Mouse (Mus musculus) left cerebral cortex, postnatal 10 days (tissue): ENCODE data around the gene Col6a2. TPM values are rescaled to one million over a fixed set of nuclear protein-coding genes. Genes with fewer than 3 reads are reported as not detected.

ENCODE experiments used
- DNase-seq, 2 experiments: peaks; one replicate each; pipeline ENCODE4 v3.0.0; 2021 to 2022; ENCODE audit warnings: low spot score in 2 of 2, mixed read lengths in 1 of 2; ENCODE audit errors: extremely low spot score in 1 of 2
- intact Hi-C: fragments of 180-260 bp; cut with DNase I; formaldehyde crosslinking; loops from one replicate; pipeline ENCODE4 v1.15.1; 2025
- total RNA-seq, 2 experiments: library from RNA; stranded (reverse); gene quantifications; 2 replicates each; pipeline ENCODE4 v1.2.3; 2021

The Col6a2 gene
- total RNA-seq, 2 experiments from 2014 or later = 15.6 to 18.8 TPM

DNA sequence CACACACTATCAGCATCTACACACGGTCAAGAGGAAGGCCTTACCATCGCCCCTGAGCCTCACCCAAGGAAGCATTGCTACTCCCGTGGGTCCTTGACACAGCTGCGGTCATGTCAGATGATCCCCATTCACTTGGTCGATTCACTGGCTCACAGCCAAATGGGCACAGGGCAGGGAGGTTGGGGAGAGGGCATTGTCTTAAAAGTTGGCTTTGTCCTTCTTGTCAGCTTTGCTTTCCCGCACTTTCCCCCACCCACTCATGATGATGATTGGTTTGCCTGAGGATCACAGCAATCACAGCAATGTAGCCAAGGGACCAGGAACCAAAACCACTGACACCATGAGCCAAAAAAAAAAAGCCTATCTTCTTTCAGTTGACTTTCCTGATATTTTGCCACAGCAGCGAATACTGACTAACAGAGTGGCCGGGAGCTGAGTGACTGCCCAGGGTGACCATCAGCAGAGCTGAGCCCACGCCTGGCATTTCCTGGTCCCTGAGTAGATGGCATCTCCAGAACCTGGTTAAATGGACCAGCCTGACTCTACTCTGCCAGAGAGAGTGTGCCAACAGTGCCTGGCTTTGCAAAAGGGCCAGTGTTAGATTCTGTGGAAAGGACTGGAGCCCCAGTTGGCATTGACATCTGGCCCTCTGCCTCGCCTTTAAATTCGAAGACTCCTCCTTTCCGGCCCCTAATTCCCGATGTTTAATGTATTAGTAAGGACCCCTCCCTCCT, 18.6 kb upstream of the Col6a2 start:
- DNase-seq = no peak
- intact Hi-C loops = no loop called here

DNA sequence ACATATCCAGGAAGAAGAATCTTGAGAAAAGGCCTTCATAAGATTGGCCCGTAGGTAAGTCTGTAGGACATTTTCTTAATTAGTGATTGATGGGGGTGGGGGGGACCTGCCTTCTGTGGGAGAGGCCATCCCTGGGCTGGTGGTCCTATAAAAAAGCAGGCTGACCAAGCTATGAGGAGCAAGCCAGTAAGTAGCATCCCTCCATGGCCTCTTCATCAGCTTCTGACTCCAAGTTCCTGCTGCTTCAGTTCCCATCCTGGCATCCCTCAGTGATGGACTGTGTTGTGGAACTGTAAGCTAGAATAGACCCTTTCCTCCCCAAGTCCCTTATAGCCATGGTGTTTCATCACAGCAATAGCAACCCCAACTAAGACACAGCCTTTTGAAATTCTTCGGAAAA, 16.5 kb upstream of the Col6a2 start:
- intact Hi-C loops = no loop called here

DNA sequence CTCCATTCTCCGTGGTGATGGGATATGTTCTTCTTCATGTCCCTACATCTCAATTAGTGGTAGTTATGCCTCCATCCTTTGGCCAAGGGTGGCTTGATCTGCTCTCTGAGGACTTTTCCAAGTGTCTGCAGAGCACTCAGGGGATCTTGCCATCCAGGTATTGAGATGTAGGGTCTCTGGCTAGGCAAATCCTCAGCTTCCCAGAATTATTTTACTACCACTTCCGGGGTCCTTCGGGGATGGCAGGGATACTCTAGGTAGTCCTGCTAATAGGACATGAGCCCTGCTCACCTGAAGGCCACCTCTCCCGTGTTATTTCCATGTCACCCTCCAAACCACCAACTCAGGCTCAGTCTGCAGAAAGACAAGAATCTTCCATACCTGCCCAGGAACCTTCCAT, 13.2 kb upstream of the Col6a2 start:
- intact Hi-C loops = no loop called here
- no peak for DNase-seq

More for the DNA sequence above, 16.5 kb upstream of the Col6a2 start:
- DNase-seq = no peak

DNA sequence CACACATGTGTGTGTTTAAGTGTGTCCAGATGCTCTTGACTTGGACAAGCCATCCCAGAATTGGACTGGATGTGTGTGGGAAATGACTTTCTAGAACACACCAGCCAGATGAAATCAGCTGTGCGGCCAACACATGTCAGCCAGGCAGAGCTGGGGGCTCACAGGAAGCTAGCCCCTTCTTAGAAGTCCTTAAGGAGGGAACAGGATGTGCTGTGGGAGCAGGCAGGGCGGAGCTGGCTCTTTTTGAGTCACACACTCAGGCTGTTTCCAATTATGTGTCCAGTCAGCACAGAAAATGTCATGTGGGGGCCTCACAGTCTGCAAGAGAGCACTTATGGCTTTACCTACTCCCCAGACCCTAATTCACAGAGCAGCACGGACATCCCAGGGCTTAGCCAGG, 12.6 kb upstream of the Col6a2 start:
- intact Hi-C loops = no loop called here
- DNase-seq = no peak

DNA sequence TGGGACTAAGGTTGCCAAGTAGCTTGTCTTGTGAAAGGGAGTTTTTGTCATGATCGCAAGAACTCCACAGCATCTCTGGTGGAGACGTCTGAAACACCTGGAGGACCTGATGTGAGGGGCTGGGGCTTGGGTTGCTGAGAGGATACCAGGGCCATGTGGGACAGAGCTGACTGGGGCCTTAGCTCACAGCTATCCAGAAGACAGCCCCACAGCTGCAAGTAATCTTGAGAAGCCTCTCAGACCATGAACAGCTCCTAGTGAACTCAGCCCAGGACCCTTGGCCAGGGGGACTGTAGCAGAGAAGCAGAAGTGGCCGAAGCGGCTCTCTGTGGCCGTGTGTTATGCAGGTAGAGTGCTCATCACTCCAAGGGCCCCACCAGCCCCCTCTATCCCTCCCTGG, 11.2 kb upstream of the Col6a2 start:
- DNase-seq = no peak
- intact Hi-C loops = no loop called here

DNA sequence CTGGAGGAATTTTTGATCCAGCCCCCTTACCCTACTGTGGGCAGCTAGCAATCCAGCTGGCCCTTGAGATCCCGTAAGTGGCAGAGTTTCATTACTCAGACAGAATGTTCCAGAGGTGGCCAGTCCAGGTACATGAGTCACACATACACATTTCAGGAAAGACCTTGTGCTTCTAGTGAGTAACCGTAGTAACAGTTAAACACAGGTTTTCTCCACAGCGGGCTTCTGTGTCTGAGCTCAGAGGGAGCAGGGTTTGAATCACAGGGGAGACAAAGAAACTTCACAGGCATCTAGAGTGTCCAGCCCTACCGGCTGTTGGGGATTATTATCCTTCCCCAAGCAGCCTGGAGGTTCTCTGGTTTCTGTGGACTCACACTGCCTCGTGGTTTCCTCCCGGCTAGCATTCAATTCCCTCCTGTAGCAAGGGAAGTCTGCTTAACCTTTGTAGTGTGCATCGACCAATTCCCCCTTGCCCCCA, 10.7 kb upstream of the Col6a2 start:
- no peak for DNase-seq
- intact Hi-C loops = no loop called here

DNA sequence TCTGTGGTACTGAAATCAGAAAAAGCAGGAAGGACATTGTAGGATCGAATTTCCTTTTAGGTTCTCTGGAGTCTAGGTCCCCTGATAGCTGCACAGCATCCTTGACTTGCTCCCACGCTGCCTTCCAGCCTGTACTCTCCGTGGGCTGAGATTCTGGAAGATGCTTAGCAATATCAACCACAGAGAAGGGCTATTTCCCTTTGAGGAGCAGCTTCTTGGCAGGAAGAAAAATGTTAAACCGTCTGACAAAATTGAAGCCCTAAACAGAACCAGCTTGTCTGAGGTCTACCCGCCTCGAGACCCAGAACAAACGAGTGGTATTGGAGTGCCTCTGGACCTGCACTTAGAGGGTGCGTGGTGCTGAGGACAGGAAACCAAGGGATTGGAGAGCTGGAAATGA, 9.2 kb upstream of the Col6a2 start:
- no peak for DNase-seq
- intact Hi-C loops = no loop called here

DNA sequence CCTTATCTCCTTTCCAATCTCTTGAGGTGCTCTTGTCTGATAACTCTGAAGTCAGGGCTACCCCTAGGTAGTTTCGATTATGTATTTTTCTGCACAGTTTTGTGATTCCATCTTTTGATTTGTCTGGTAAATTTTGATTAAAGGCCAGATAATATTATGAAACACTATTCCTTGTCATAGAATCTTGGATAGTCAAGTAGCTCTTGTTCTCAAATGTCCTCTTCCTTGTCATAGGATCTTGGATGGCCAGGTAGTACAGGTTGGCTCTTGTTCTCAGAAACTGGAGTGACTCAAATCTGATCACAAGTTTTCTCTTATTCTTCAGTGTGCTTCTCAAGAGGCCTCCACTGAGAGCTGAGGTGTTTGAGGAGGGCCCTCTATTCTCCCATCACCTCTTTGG, 7.2 kb upstream of the Col6a2 start:
- intact Hi-C loops = no loop called here

DNA sequence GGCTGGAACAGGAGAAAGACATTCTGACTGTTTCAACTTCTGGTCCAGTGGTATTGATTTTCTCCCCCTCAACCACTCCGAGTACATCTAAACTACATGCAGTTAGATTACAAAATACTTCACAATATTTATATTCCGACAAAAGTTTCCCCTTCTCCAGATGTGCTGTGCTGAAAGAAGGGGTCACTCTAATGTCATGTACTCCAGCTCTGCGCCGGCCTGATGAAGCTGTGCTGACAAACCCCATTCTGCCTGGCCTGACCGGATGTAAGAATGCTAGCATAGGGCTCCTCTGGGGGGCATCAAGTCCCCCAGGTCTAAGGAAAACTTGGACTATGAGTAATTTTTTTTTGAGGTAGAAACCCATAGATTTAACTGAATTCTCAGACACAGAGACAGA, 4.3 kb upstream of the Col6a2 start:
- DNase-seq = no peak
- intact Hi-C loops = no loop called here

More for the DNA sequence above, 7.2 kb upstream of the Col6a2 start:
- DNase-seq = no peak

DNA sequence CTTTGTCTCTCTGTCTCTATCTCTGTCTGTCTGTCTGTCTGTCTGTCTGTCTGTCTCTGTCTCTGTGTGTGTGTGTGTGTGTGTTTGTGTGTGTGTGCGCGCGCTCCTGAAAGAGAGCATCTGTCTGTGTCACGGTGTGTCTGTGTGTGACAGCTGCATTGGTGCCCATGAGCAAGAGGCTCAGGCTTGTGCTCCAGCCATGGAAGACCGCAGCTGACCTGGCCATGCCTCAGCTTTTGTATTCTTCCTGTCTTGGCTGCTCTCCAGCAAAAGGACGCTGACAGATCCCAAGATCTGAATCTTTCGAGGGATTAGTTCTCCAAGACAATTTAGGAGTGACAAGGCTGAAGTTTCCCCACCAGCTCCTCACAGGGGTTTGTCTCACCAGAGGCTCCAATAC, 1.5 kb upstream of the Col6a2 start:
- intact Hi-C loops = loop anchor here (5.0 kb wide), 1 partner anchor 102 kb away; the partner anchor contains the start of gene Col6a1
- no peak for DNase-seq

DNA sequence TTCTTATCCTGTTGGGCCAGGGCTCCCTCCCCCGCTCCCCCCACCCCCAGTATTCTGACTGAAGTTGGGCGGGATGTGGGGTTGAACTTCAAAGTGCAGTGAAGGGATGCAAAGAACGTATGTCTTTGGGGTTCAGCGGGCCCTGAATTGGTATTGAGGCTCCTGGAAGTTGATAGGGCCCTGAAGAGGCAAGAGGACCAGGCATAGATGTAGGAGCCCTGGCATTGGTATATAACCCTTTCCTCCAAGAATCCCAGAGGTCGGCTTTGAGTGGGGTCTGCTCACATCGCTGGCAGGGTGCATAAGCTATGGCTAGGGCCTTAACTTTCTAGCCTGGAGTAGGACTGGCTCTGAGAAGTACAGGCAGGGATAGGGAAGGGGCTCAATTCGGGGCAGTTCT, 304 bp upstream of the Col6a2 start:
- intact Hi-C loops = loop anchor here (5.0 kb wide), 1 partner anchor 104 kb away; the partner anchor contains the start of gene Col6a1

DNA sequence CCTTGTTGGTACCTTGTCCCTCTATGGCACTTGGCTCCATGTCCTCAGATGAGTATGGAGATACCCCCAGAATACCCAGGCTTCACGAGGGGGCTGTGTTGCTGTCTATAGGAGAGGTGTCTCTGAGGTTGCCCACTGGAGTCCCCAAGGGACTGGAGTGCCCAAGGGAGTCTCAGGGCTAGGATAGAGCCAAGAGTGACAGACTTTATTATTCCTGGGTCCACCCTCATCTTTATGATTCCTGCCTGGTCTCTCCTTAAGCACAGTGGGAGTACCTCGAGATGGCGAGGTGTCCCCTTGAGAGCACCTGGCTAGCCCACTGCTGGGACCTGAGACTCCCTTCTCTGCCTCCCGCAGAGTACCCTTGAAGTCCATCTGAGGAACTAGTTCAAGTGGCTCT, 1.0 kb downstream of the Col6a2 start:
- DNase-seq = no peak
- intact Hi-C loops = loop anchor here (5.0 kb wide), 1 partner anchor 105 kb away; the partner anchor contains the start of gene Col6a1

More for the DNA sequence above, 304 bp upstream of the Col6a2 start:
- no peak for DNase-seq

DNA sequence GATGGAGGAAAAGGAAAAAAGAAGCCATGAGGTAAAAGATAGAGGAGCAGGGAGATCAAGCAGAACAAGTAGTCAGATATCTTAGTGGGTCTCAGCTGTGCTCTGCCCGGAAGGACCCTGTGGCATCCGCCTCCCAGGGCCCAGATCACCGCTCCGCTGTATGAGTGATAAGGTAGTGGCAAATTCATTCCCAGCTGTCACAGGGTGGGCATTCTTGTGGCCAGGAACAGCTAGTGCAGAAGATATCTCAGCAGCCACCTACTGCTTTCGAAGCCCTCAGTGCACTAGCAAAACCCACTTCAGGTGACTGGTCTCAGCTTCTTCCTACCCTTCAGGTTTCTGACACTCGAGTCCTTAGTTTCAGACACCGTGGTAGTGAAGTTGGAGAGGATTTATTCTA, 11.0 kb downstream of the Col6a2 start:
- DNase-seq = no peak
- intact Hi-C loops = no loop called here

DNA sequence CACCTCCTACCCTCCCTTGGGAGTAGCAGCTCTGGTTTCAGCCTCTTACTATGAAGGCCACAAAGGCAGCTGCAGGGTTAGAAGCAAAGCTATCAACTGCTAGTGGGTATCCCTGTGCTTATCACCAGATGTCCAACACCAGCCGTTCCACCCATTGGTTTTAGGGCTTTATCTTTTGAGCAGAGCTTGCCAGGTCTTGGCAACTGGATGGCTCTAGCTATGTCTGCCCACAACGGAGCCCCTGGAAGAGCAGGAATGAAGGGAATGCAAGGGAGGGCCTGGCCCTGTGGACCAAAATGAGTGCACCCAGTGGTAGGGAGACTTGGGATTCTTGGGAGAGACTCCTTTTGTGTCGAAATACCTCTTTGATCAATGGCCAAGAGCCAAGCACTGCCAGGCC, 20.7 kb downstream of the Col6a2 start:
- intact Hi-C loops = no loop called here
- DNase-seq = peak in 1 of 2 experiments; percentile 13

DNA sequence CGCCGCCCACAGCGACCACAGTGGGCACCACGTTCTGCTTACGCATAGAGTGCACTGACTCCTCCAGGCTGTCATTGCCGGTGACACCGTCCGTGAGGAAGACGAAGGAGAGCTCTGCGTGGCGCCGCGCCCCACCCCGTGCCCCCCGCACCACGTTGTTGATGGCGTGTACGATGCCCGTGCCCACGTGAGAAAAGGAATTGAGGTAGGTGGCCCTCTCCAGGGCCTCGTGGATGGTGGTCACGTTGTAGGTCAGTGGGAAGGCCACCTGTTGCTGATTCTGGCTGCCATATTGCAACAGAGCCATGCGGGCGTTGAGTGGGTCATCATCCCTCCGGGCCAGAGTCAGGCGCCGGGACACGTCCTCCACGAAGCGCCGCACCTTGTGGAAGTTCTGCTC, 27.1 kb downstream of the Col6a2 start:
- no peak for DNase-seq

DNA sequence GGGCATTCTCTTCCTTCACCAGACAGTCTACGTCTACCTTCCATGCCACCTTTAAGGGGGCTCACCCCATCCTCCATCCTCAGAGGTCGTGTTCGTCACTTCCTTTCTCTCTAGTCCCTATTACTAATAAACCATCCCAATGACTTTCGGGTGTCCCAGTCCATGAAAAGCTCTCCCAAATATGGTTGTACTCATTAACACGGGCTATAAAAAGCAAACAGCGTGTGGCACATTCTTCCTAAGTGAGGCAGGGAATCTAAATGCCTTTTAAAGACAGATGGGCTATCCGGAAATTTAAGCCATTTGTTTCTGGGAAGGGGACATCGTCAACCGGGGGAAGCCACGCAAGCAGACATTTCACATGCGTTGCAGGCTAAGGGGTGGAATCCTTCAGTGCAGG, 33.2 kb downstream of the Col6a2 start:
- intact Hi-C loops = no loop called here
- no peak for DNase-seq

More for the DNA sequence above, 27.1 kb downstream of the Col6a2 start:
- intact Hi-C loops = no loop called here

DNA sequence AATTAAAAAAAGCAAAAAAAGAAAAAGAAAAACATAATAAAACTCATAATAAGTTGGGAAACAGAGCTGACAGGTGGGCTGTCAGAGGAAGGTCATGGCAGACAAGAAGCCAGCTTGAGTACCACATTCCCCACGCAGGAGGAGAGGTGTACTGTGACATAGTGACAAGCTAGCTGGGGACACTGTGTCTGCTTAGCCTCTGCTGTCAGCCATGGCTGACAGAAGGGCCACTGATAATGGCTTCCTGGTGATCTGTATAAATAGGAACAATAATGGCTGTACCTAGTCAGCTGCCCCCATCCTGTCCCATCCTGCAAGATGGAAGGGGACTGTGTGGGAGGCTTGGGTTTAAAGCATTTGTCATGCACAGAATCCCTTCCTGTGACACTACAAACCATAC, 37.2 kb downstream of the Col6a2 start:
- intact Hi-C loops = no loop called here
- DNase-seq = no peak

DNA sequence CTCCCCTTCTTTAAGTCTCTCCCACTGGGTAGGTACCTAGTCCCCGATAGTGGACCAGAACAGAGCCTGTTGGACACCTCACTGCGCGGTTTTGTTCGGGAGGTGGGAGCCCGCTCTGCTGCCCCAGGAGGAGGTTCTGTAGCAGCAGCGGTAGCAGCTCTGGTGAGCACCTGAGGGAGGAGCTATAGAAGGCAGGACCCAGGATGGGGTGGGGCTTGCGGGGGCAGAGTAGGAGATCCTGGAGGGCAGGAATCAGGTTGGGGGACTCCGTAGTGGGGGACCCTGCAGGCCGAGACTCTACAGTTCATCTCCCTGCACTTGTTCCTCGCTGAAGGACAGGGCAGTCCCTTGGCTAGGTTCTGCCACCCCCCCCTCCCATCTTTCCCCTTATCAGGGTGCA, 39.3 kb downstream of the Col6a2 start:
- intact Hi-C loops = no loop called here

DNA sequence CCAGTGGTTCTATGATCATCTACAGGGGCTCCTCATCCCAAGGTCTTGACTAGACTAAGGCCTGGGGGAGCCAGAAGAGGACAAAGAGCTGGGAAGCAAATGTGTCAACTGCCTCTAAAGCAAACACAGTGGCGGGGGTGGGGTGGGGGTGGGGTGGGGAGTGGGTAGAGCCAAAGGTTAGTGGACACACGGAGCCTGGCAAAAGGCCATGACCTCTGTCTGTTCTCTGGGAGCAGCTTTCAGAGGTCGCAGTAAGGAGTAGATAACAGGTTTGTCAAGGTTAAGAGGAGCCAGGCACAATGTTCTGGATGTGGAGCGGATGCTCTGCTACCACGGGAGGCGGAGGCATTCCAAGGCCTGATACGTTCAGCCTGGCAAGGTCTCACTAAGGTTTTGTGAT, 46.5 kb downstream of the Col6a2 start:
- no peak for DNase-seq
- intact Hi-C loops = no loop called here

More for the DNA sequence above, 39.3 kb downstream of the Col6a2 start:
- DNase-seq = no peak

DNA sequence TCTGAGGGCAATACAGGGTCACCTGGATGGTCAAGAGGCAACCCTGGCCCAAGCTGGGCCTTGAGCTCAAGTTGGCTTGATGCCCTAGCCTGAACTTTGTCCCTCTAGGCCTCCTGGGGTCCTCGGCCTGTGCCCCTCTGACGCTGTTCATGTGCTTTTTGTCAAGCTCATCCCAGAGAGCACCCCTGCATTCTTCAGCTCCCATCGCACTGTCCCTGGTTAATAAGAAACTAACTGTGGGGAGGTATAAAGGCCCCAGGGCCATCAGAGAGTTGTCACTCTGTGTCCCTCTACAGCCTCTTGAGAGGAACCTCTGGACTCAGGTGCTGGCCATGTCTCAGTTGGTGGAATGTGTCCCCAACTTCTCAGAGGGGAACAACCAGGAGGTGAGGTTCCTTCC, 48.1 kb downstream of the Col6a2 start, which contains the start of gene Ftcd:
Gene Ftcd (plus strand): TSS at position 275 of the 400 bp plus-strand sequence.
- intact Hi-C loops = no loop called here
- no peak for DNase-seq

DNA sequence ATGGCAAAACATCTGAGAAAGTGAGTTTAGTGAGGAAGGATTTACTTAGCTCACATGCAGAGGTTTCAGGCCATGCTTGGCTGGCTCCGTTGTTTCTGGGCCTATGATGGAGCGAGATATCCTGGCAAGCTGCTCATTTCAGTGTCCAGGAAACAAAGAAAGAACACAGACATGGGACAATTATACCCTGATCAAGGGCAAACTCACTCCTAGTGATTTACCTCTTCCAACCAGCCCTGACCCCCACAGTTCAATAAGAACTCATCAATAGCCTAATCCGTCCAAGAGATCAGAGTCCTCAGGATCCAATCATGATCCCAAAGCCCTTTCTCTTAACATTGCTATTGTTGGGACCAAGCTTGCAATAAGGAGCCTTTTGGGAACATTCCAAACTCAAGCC, 51.3 kb downstream of the Col6a2 start:
- DNase-seq = no peak
- intact Hi-C loops = no loop called here
